Mouse (Mus musculus) forebrain, embryonic 16.5 days (tissue): ENCODE data around the gene Camk1g. TPM values are rescaled to one million over a fixed set of nuclear protein-coding genes. Genes with fewer than 3 reads are reported as not detected.
A peak's percentile ranks its signal among the peaks of the same experiment; 100 is the strongest.

Experiments
- ATAC-seq: fragments of 200-750 bp; cut with Nextera tagmentation; 2 replicates; pipeline ENCODE4 v1.8.0; 2017; ENCODE audit warnings: mild to moderate bottlenecking, moderate library complexity
- H3K27ac ChIP-seq: fragments of 300-500 bp; sonication (generic); 2 replicates; pipeline ENCODE4 v1.5.1; 2014; ENCODE audit warnings: low read length, control low read depth
- H3K27me3 ChIP-seq: fragments of 300-500 bp; sonication (generic); replicated peaks from 2 replicates; pipeline ENCODE4 v1.6.1; 2014; ENCODE audit warnings: low read length; ENCODE audit not compliant: control insufficient read depth, insufficient read depth
- H3K36me3 ChIP-seq: fragments of 300-500 bp; sonication (generic); 2 replicates; pipeline ENCODE4 v1.6.1; 2014; ENCODE audit not compliant: control insufficient read depth, insufficient read depth
- H3K4me1 ChIP-seq: fragments of 300-500 bp; sonication (generic); replicated peaks from 2 replicates; pipeline ENCODE4 v1.6.1; 2014; ENCODE audit warnings: low read length; ENCODE audit not compliant: control insufficient read depth, insufficient read depth
- H3K4me2 ChIP-seq: fragments of 300-500 bp; sonication (generic); 2 replicates; pipeline ENCODE4 v1.6.1; 2014; ENCODE audit warnings: mild to moderate bottlenecking, low read length, control low read depth
- H3K4me3 ChIP-seq: fragments of 300-500 bp; sonication (generic); replicated peaks from 2 replicates; pipeline ENCODE4 v1.5.1; 2014; ENCODE audit warnings: mild to moderate bottlenecking, low read length, control low read depth
- H3K9ac ChIP-seq: fragments of 300-500 bp; sonication (generic); replicated peaks from 2 replicates; pipeline ENCODE4 v1.6.1; 2014; ENCODE audit warnings: low read depth, low read length, control low read depth
- H3K9me3 ChIP-seq: fragments of 300-500 bp; sonication (generic); 2 replicates; pipeline ENCODE4 v1.6.1; 2016; ENCODE audit warnings: low read length; ENCODE audit not compliant: control insufficient read depth
- WGBS: fragments of 180-500 bp; shearing (Covaris S2); extraction: QIAGEN DNeasy Blood & Tissue Kit; methylation state at CpG from one replicate; pipeline ENCODE4 v1.1.7; 2014; 5-methylcytosine and 5-hydroxymethylcytosine counted together
- polyA plus RNA-seq: library from polyadenylated mRNA; unstranded; fragments of >200 nt; fragmentation: Nextera tagmentation; extraction: Ambion mirVana; gene quantifications from 2 replicates; pipeline ENCODE4 v1.2.1, GENCODE M21; 2015

Camk1g gene
- polyA plus RNA-seq, 1 experiment from 2014 or later = 51.9 TPM

DNA sequence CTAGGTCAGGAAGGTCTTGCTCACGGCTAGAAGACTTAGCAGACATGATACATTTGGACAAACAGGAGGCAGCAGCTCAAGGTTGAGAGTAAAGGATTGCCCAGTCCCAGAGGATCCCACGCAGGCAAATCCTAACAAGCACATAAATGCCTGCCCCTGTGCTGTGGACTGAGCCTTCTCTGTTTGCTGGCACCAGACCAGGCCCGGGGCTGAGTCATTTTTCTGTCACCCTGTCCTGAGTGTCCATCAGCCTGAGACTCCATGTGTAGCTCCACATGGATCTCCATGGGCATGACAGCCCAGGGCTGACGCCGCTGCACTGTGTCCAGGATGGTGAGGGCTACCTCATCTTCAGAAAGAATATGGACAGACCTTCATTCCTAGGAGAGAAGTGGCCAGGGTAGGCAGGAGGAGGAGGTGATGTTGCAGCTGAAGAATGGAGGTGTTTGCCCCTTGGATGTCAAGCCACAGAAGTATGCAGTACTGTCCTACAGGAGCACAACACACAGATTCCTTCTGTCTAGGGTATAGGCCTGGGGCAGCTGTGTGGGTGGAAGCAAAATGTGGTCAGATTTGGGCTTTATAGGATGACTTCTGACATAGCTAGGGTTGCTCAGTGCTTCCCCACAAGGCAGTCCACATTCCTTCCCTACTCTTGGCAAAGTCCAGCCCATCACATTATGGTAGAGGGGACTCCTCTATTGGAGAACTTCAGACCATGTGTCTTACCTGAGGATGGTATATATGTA, 27.7 kb downstream of the Camk1g start:
- Histone ChIP-seq H3K9ac (no peak overlapping the region), H3K4me3 (no peak overlapping the region), H3K4me1 (peaks cover 15% of the 10 kb centered on the region), H3K27me3 (no peaks in the 10 kb centered on the region), H3K9me3 (no peaks in the 10 kb centered on the region), H3K27ac (no peak overlapping the region), H3K36me3 (peaks cover 4% of the 10 kb centered on the region; the same call in 1 of the 2 replicates), H3K4me2 (no peak overlapping the region)
- WGBS = 90% methylated on average over 5 of the region's 5 CpGs
- ATAC-seq = no peak

DNA sequence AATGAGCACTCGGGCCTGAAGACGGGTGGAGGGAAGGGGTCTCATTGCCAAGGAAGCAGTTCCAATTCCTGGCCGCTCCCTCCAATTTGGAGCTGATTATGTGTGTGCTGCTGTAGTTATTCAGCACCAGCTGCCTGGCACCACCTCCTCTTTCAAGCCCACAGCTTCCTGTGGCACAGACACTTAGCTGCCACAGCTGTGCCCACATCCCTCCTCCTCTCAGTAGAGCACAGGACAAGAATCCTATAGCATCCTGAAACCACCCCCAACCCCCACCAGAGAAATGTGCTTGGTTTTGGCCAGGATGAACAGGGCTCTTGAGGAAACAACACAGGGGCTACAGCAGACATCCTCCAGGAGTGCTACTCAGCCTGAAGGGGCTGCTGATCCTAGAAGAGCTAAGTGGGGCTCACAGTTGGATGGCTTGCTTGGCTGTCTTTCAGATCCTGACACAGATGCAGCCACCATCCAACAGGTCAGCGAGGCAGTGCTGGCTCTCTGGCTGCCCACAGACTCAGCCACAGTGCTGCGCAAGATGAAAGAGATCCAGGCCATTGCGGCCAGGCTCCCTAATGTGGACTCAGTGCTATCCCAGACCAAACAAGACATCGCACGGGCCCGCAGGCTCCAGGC, 31.6 kb downstream of the Camk1g start:
- Histone ChIP-seq H3K4me1 (peaks cover 27% of the 10 kb centered on the region), H3K27me3 (no peaks in the 10 kb centered on the region), H3K27ac (peak overlapping the region; percentile 77), H3K36me3 (no peaks in the 10 kb centered on the region), H3K9ac (no peak overlapping the region), H3K4me2 (no peak overlapping the region), H3K4me3 (no peak overlapping the region), H3K9me3 (no peaks in the 10 kb centered on the region)
- peak; percentile 92 for ATAC-seq
- WGBS = 61% methylated on average over 9 of the region's 9 CpGs

DNA sequence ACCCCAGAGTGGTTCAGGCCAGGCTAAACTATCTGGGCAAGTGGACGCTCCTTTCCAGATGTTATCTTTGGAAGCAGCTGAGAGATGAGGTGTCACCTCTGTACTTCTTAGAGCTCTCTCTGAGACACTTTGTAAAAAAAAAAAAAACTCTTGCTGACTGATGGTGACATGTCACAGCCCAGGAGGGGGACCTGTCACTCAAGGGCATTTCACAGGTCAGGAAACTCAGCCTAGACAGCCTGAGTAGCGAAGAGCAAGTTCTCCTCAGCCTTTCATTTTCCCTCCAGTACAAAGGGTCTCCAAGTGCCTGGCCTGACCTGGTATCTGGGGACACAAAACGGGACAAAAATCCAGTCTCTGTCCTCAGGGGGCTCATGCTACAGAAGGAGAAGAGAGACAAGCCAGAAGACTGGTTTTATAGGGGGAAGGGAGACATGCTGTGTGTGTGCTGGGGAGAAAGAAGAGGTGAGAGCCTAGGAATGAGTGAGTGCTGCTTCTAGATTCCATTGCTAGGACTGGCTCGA, 32.2 kb downstream of the Camk1g start:
- H3K27me3 ChIP-seq = no peaks in the 10 kb centered on the region
- 63% methylated on average over 4 of the region's 4 CpGs for WGBS
- peaks cover 27% of the 10 kb centered on the region for H3K4me1 ChIP-seq
- no peak overlapping the region for H3K4me3 ChIP-seq
- H3K4me2 ChIP-seq = no peak overlapping the region
- ATAC-seq = no peak
- no peaks in the 10 kb centered on the region for H3K9me3 ChIP-seq
- H3K9ac ChIP-seq = no peak overlapping the region
- peak overlapping the region; percentile 77 for H3K27ac ChIP-seq
- H3K36me3 ChIP-seq = no peaks in the 10 kb centered on the region

DNA sequence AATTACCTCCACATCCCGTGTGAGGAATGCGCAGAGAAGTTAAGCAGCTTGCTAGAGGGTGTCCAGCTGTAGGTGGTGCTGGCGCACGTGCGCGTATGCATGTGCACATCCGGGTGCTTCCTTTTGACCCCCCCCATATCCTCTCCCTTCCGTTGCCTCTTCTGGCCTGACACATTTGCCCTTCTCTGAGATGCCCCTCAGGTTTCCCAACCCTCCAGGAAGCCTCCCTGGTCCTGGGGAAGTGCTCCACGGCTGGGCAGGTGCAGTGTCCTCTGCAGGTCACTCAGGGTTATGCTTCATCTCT, 33.1 kb downstream of the Camk1g start:
- WGBS = 87% methylated on average over 9 of the region's 9 CpGs
- H3K4me1 ChIP-seq = peaks cover 27% of the 10 kb centered on the region
- no peaks in the 10 kb centered on the region for H3K27me3 ChIP-seq
- no peaks in the 10 kb centered on the region for H3K36me3 ChIP-seq
- H3K9ac ChIP-seq = no peak overlapping the region
- no peak overlapping the region for H3K4me2 ChIP-seq
- no peak overlapping the region for H3K27ac ChIP-seq
- ATAC-seq = no peak
- no peaks in the 10 kb centered on the region for H3K9me3 ChIP-seq
- no peak overlapping the region for H3K4me3 ChIP-seq

DNA sequence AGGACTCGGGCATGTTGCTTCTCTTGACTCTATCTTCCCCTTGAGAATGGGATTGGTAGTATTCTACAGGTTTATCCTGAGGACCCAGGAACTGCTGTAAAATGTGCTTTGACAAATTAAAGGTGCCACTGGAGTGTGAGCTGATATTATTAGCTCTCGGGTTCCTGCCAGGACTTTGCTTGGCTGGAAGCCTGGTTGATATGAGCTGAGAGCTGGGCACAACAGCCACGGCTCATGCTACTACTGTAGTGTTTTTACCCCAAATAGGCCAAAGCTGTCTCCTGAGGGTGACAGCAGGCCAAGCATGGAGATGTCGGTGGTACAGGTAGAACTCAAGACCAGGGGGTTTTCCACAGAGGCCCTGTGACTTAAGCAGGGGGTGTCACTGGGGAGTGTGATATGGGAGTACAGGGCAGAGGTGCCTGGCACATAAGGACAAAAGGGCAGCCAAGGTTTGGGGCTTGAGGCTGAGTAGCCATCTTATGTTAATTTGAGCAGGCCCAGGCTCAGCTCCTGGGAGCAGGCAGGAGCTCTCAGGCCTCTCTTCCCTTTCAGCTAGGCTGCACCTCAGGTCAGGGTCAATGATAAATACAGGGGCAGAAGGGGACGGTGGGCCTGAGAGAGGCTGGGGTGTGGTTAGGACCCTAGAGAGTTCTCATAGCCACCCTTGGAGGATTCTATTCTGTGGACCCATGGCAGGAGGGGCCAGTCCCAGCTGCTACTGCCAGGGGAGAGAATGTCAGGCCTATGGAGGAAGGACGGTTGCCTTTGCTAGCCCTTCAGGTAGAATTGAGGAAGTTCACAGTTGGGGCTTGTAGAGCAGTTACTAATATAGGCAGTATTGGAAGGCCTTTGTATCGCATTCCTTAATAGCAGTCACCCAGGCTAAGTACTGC, 33.7 kb downstream of the Camk1g start:
- H3K4me2 ChIP-seq = no peak overlapping the region
- WGBS = 76% methylated on average over 7 of the region's 7 CpGs
- no peaks in the 10 kb centered on the region for H3K36me3 ChIP-seq
- H3K27me3 ChIP-seq = no peaks in the 10 kb centered on the region
- no peak overlapping the region for H3K27ac ChIP-seq
- H3K9me3 ChIP-seq = no peaks in the 10 kb centered on the region
- peaks cover 27% of the 10 kb centered on the region for H3K4me1 ChIP-seq
- ATAC-seq = no peak
- H3K4me3 ChIP-seq = no peak overlapping the region
- no peak overlapping the region for H3K9ac ChIP-seq

DNA sequence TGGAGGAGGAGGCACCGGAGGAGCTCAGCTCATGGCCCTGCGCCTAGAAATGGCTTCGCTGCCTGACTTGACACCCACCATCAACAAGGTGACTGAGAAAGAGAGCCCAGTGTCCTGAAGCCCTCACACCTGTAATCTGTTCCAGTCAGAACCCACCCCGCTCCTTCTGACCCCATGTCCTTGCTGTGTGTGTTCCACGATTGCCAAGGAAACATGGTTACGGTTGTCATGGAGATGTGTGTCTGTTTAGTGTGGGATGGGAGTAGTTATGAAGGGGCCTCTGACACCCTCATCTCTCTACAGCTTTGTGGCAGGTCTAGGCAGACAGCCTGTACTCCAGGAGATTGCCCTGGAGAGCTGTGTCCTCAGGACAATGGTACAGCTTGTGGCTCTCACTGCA, 35.6 kb downstream of the Camk1g start:
- Histone ChIP-seq H3K27ac (no peak overlapping the region), H3K4me3 (no peak overlapping the region), H3K4me2 (no peak overlapping the region), H3K36me3 (no peaks in the 10 kb centered on the region), H3K9me3 (no peaks in the 10 kb centered on the region), H3K4me1 (peaks cover 35% of the 10 kb centered on the region), H3K9ac (no peak overlapping the region), H3K27me3 (no peaks in the 10 kb centered on the region)
- WGBS = 75% methylated on average over 6 of the region's 6 CpGs
- no peak for ATAC-seq

DNA sequence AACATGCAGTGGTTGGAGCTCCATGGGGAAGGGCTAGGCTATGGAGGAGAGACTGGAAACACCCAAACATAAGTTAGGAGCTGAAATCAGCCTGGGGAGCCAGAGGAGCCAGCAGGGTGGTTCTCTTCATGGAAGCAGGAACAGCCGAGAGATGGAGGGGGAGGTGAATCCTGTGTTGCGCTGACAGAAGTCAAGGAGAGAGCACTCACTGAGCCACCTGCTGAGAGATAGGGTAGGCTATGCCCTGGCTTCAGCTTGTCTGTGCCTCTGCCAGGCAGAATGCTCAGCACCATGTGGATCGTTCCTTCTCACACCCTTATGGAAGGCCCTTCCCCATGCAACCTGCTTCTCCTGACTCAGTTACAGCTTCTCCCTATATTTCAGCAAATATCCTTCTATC, 36.3 kb downstream of the Camk1g start:
- Histone ChIP-seq H3K27ac (no peak overlapping the region), H3K36me3 (no peaks in the 10 kb centered on the region)
- ATAC-seq = no peak

DNA sequence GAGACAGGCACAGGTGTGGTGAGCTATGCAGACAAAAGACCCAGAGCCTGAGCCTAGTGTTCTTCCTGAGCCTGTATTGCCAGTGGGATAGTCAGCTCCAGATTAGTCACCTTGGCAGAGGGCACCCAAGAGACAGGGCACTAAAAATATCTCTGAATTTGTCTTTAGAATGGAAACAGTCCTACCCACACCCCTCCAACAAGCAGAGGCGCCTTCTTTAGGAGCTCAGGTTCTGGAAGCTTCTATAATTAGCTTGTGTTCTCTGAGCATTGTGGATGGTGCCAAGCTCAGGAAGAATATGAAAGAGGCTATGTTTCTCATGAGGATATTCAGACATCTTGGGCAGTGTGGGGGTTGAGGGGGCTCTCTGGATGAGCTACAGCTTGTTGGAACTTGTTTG, 37.4 kb downstream of the Camk1g start:
- no peak overlapping the region for H3K27ac ChIP-seq
- H3K27me3 ChIP-seq = no peaks in the 10 kb centered on the region
- WGBS = 68% methylated on average over 1 of the region's 1 CpGs
- no peaks in the 10 kb centered on the region for H3K36me3 ChIP-seq
- H3K4me1 ChIP-seq = peaks cover 22% of the 10 kb centered on the region
- ATAC-seq = no peak
- no peak overlapping the region for H3K4me3 ChIP-seq
- H3K9ac ChIP-seq = no peak overlapping the region
- H3K9me3 ChIP-seq = no peaks in the 10 kb centered on the region
- H3K4me2 ChIP-seq = no peak overlapping the region

More for the DNA sequence above, 36.3 kb downstream of the Camk1g start:
- Histone ChIP-seq H3K4me3 (no peak overlapping the region), H3K27me3 (no peaks in the 10 kb centered on the region), H3K9ac (no peak overlapping the region), H3K9me3 (no peaks in the 10 kb centered on the region), H3K4me1 (peaks cover 34% of the 10 kb centered on the region), H3K4me2 (no peak overlapping the region)
- WGBS = 81% methylated on average over 3 of the region's 3 CpGs

DNA sequence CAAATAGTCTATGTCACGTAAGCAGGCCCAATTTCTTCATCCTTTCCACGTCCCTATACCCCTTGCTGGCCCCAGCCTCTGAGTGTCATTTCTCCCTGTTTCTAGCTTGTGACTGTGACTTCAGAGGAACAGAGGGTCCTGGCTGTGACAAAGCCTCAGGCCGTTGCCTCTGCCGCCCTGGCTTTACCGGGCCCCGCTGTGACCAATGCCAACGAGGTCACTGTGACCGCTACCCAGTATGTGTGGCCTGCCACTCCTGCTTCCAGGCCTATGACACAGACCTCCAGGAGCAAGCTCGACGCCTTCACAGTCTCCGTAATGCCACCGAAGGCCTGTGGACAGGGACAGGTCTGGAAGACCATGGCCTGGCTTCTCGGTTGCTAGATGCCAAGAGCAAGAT, 38.1 kb downstream of the Camk1g start:
- Histone ChIP-seq H3K27me3 (no peaks in the 10 kb centered on the region), H3K4me2 (no peak overlapping the region), H3K4me3 (no peak overlapping the region), H3K9me3 (no peaks in the 10 kb centered on the region), H3K36me3 (no peaks in the 10 kb centered on the region), H3K9ac (no peak overlapping the region), H3K27ac (no peak overlapping the region), H3K4me1 (peaks cover 20% of the 10 kb centered on the region)
- ATAC-seq = no peak
- WGBS = 88% methylated on average over 13 of the region's 13 CpGs
